Mouse (Mus musculus) adrenal gland, adult 8-10 months (tissue): ENCODE measurements around the gene Slc7a14. TPM values are rescaled to one million over a fixed set of nuclear protein-coding genes. Genes with fewer than 3 reads are reported as not detected.
"Not testable (repeated sequence)": the region's sequence is repeated elsewhere in the genome, so short reads cannot be mapped to it uniquely, and the experiment has no call there.

Source experiments
- DNase-seq: peaks from one replicate; pipeline ENCODE4 v3.0.0; 2022
- total RNA-seq, 4 experiments: library from RNA; stranded (reverse); gene quantifications; 2 replicates each; pipeline ENCODE4 v1.2.4; 2022

Slc7a14 gene
- 1 to 10 TPM; 4.4 to 9.3 (median 6.1) TPM for total RNA-seq

DNA sequence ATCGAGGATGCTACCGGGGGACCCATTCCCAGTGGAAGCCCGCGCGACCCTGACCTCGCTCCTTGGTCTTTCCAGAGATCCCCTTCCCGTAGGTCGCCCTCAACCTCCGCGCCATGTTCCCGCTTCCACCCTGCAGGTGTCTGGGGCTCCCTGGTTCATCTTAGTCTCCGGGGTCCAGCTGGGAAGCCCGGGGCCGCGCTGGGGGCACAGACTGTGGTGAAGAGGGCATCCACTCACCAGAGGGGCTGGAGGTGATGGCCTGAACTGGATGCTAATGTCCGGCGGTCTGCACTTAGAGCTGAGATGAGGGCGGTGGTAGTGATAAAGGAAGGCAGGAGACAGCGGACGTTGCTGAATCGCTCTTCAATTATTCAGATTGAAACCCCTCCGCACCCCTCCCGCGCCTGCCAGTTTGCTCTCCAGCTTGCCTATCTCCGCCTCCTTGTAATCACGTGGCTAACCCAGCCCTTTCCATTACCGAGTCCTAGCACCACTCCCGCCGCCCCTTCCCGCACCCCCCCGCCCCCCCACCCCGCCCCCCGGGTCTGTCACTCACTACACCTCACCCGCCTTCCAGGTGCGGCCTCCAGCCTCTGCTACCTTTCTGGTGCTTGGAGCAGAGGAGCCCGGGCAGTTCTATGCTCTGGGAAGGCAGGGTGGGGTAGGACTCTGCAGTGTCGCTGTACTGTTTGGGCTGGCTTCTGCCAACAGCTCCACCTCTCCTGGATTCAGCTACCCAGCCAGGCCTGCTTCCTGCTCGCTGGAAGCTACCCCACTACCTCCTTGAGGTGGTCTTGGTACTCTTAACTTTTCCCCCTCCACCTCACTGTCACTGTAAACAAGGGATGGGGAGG lies at the start of gene Slc7a14:
TSS of gene Slc7a14 (minus strand) at position 445 of the 854 bp plus-strand sequence.
- no peak for DNase-seq

DNA sequence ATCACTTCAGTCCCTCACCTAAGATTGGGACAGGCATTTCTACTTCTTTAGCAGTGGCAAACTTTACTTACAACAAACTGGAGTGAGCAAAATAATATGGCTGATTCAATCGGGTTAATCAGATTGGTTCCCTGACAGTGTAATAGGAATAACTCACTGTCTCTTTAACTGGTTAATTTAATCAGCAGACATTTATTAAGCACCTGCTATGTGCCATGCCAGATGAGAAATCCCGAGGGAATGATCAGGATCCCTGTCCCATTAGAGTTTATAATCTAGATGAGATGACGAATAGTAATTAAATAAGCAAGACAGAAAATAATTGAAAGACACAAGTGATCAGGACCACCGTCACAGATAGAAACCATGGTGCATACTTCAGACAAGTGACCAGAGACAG lies 36.4 kb upstream of the Slc7a14 start:
- no peak for DNase-seq

DNA sequence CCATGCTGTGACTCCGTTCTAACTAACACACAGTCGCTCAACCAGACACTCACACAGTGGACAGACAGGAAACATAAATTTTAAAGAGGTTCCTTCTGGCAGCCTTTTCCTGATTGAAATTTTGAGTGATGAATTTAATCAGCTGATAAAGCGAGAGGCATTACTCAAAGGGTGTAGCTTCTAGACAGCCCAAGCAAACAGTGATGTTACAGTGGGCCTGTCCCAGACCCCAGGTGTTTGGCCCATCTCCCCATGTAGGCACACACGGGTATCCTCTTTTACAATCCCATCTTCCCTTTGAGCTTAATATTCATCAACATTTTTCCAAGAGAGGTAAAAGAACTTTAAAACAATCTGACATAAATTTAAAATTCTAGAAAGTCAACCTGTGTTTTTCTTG lies 35.6 kb upstream of the Slc7a14 start:
- no peak for DNase-seq

DNA sequence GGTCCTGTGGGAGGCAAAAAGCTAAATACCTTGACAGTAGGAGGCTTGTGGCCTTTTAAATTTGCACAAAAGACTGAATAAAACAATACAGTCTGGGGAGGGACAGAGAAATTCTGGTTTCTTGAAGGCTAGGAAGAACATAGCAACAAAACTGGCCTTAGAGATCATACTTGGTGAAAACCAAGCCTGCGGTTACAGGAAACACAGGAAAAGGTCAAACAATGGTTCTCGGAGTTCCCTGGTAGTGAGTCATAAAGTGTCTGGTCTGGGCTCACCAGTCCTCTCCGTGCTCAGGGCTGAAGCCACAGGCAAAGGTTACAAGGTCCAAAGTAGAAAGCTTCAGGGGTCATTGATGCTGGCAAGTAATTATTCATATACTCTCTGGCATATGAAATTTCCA lies 29.1 kb upstream of the Slc7a14 start:
- DNase-seq = no peak

DNA sequence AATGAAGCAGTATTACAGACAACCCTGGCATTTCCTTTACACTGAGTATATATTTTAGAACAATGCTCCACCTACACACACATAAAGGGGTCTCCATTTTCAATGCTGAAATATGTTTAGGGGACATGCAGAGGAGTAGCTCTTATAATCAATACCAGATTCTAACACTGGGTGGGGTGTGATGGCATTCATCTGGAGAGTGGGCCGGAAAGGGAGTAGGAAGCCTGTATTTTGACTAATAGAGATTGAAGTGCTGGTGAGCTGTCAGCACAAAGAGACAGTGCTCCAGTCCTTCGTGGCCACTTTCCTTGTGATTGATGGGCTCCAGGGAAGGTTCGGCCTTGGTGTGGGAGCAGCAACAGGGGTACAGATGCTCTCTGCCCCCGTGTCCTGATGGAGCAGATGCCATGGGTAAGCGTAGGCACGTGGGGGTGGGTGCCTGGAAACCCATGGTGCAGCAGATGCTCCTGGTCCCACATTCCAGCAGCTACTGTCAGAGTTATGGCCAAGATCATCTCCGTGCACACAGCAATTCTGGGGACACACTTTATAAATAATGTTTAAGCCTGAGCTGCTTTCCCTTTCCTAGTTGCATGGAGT lies 18.2 kb upstream of the Slc7a14 start:
- no peak for DNase-seq

DNA sequence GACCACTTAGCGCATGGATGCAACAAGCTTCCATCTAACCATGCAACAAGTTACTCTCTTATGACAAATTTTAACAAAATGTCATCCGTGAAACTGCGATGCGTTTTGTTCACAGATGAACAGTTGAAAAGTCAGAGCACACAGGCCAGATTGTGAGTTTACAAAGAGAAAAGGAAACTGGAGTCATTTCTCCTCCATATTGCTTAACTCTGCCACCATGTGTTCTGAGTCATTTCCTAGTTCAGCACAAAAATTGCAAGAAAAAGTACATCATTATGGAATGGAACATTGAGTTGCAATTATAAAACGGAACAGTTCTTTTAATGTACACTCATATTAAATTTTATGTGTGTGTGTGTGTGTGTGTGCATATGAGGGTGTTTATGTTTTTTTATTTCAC lies 17.6 kb upstream of the Slc7a14 start:
- no peak for DNase-seq

DNA sequence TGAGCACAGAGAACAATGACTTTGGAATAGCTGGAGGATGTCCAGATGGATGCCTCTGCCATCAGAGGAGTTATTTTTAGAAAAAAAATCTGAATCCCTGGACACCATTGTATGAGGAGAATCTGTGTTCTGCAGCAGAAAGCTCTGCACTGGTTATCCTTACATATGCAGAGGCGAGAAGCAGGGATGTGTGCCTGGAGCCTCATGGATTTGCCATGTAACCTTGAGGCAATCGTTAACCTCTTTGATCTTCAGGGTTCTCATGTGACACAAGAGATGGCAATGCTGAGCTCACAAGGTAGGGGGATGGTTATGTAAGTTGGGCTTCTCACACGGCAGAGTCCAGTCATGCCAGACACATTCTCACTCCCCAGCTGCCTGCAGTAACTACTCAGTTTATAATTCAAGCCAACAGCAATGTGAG lies 14.1 kb upstream of the Slc7a14 start:
- no peak for DNase-seq

DNA sequence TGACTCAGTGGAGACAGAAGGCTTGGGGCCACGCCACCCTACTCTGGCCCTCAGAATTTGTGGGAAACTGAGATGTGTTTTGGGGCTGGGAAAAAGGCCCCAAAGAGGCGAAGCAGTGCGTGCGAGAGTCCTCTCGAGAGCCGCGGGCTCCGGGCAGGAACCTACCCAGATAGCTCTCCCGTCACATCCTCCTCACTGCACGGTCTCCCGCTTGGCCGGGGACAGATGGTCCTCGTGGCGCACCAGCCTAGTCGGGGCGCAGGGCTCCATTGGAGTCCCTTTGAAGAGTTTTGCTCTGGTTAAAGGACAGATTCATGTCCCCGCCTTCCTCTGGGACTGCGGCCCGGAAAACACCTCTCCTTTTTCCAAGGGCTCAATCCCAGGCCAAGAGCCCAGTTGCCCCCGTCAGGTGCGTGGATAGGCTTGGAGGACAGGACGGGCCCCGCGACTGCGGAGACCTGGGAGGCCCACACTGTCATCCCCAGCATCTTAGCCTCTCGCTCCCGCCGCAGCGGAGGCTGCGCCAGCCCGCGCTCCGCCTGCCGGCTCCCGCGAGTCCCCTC lies 726 bp downstream of the Slc7a14 start:
- no peak for DNase-seq

DNA sequence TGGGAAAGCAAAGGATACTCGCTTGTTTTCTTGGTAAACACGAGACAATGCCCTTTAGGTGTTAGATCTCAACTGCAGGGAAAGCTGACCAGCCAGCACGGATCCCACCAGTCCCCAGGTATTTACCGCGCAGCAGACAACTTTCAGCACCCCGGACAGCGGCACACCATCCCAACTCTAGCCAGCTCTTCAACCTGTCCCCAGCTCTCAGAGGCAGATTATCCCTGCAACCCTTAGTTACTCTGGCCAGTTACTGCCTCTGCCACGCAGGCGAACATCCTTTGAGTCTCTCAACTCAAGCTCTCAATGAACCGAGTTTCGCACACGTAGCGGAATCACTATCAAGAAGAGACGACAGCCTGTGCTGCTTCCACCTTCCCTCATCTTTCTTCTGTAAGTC lies 1.3 kb downstream of the Slc7a14 start:
- DNase-seq = no peak

DNA sequence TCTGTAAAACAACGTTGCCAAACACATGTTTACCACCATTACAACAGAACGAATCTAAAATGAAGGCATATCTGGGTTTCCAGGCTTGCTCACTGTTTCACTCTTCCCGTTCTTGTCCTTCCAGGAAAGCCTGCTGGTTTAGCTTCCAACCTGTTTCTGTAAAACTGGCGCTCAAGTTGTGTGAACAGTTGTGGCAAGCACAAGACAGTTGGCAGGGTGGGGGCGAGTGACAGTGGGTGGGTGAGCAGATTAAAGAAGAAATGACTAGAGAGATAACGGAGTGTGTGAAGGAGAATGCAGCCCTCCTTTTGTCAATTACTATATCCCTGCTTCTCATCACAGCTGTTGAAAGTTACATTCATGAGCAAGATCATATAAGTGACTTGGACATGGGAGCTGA lies 2.2 kb downstream of the Slc7a14 start:
- no peak for DNase-seq

DNA sequence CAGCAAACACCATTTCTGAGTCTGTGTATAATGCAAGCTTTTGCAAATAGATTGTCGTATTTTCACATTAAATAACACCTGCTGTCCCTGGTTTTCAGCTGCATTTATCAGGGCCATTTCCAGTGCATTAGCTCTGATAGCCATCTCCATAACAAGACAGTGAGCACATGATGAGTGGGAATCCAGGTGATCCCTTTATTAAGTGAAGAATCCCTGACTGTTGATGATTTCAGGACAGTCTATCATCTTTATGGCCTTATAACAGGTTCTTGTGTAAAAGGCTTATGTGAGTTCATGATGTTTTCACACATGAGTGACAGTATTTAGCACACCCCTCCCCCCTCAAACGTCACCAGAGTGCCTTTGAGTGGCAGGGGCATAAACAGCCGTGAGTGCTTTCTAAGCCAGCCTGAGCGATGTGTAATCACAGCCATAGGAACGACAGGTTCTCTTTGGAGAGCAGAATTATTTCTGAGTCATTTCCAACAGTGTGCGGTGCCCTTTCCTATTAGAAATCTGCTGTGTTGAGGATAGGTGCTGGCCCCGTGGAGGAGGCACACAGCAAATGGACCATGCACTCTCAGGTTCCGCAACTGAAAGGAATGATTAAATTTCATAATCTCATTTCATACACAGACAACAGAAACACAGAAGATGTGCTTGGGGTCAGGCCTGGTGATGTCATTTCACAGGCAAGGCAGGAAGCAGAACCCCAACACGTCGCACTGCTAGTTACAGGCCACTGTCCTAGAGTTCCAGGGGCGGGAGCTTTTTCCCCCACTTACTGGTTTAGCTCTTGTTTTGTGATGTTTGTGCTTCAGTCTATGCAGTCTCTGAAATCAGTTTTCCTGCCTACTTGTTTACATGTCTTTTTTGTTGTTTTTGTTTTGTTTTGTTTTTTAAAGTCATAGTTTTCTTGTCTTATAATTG lies 18.2 kb downstream of the Slc7a14 start:
- DNase-seq = no peak

DNA sequence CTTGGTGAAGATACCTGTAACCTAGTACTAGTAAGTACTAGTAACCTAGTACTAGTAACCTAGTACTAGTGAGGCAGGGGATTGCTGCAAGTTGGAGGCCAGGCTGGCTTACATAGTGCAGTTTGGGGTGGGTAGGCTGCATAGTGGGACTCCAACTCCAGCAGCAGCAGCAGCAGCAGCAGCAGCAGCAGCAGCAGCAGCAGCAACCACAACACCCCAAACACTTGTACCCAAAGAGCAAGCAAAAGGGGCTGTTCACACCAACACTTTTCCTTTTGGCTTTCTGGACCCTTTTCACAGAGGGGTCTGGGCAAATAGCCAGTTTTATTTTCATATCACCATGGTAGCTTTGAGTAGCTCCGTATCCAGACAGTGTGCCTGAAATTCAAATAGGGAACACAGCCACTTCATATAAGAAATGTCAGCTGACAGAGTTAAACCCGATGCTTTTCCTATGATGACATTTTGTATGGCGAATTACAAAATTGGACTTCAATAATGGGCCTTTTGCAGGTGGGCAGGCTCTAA lies 22.7 kb downstream of the Slc7a14 start:
- no peak for DNase-seq

DNA sequence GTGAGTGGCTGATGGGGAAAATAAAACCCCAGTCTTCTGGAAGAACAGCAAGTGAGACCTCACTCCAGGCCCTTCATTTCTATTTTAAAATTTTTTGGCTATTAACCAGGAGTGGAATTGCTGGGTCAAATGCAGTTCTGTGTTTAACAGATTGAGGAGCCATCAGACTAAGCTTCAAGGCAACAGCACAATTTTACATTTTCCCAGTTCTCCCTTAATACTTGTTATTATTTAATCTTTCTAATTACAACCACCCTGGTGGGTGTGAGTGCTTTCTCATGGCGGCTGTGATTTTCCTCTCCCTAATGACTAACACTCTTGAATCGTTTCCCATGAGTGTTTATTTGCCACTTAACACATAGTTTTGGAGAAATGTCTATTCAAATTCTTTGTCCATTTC lies 29.1 kb downstream of the Slc7a14 start:
- DNase-seq = no peak

DNA sequence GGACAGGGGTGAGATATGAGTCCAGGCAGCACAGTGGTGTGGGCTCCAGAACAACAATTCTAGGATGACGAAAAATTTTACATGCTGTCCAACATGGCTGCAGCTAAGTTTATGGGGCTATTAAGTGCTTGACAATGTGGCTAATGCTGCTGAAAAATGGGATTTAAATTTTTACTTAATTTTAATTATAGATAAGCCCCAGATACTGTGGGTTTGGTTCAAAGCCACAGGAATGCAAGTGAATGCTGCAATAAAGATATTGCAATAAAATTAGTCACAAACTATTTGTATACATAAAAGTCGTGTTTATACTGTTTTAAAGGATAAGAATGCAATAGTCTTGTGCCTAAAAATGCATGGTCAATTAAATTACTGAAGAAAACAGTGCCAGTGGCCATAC lies 35.3 kb downstream of the Slc7a14 start:
- DNase-seq = no peak

DNA sequence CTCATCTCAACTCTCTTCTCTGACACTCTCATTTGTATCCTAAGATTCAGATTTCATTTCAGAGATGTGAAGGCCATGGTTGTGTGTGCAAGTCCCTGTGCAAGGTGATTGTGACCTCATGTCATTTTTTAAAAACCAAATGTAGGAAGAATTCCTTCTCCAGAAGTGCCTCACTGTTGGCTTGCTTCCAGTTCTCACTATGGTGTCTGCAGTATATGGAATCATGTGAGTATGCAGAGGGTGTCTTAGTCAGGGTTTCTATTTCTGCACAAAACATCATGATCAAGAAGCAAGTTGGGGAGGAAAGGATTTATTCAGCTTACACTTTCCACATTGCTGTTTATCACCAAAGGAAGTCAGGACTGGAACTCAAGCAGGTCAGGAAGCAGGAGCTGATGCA lies 36.9 kb downstream of the Slc7a14 start:
- DNase-seq = not testable (repeated sequence)

DNA sequence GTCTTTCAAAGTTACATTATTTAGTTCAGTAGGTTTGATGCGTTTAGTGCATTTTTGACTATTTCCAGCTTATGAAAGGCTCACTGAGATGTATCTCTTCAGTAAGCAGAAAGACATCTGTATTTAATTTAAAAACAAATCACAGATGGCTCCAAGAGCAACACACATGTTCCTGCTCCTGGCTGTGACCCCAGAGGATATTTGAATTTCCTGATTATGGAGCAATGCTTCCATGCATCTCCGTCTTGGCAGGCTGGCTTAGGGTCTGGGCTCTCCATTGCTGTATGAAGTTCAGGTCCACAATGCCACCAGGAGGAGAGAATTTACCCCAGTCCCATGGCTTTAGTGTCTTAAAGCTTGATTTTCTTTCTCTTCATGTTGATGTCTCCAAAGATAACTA lies 37.5 kb downstream of the Slc7a14 start:
- DNase-seq = no peak

DNA sequence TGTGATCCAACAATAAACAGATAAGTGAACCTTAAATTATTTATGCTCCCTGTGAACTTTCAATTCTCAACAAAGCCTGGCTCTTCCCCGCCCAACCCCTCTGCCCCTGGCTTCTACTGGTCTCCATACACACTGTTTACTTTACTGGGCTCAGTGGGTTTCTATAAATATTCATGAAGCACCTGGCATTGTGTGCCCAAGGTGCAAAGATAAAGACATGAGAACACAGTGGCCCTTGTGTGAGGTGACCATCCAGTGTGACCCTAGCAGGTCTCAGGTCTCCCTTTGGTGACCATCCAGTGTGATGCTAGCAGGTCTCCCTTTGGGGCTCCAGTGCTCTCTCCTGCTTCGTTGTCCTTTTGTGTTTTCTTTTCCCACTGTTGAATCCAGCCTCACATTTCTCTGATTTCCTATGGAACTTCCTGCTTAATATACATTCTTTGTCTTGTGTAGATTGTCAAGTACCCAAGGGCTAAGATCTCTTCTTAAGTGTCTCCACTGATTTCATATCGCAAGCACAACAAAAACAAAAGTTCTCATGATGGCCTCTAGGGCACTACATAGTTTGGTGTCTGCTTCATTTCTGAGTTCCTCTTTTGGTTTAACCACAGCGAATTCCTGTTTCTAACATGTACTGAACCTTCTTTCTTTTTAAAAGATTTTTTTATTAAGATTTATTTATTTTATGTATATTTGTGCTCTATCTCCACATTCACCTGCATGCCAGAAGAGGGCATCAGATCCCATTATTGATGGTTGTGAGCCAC lies 40.4 kb downstream of the Slc7a14 start:
- DNase-seq = no peak

DNA sequence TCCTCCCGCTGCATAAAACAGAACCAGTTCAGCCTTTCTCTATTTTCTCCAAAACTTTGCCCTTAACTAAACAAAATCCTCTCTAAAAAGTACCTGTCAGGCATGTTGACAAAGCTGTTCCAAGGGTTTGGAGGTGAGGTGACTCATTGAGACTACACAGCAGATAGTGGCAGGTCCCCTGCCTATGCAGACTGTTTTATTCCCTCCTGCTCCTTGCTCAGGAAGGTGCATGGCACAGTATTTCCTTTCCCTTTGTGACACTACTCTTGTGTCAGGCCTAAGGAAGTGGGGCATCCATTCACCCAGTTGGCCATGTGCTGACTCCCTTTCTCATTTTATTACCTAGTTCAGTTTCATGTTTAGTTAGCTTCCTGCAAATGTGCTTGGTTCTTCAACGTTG lies 42.3 kb downstream of the Slc7a14 start:
- DNase-seq = no peak

DNA sequence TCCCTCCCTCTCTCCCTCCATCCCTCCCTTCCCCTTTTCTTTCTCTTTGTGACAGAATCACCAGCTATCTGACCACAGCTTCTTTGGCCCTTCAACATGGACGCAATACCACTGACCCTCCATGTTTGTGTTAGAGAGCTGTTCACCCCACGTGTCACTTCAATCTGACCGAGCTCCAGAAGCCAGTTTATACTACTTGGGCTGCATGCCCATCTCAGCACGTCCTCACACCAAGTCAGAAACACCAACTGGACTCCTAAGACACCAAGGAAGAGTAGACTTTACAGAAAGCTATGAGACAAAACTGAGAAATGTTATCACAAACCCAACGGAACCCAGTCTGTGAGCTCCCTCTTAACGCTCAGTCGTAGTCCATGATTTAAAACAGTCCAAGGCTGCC lies 43.2 kb downstream of the Slc7a14 start:
- DNase-seq = no peak

DNA sequence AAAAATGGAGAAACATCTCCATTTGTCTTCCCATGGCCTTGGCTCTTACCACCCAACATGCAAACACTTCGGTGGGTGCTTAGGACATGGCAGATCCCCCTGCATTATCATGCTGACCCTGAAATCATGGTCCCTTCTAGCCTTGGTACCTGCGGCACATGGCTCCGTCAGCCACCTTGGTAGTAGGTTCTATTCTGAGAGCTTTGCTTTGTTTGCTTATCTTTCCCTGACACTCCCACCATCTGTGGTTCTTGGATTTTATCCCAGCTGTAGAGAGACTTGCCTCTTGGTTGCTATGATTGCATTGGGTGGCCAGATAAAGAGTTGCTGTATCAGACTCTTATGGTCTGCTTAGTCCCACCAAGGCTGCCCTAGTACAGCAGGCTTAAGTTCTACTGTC lies 46.6 kb downstream of the Slc7a14 start:
- DNase-seq = no peak

DNA sequence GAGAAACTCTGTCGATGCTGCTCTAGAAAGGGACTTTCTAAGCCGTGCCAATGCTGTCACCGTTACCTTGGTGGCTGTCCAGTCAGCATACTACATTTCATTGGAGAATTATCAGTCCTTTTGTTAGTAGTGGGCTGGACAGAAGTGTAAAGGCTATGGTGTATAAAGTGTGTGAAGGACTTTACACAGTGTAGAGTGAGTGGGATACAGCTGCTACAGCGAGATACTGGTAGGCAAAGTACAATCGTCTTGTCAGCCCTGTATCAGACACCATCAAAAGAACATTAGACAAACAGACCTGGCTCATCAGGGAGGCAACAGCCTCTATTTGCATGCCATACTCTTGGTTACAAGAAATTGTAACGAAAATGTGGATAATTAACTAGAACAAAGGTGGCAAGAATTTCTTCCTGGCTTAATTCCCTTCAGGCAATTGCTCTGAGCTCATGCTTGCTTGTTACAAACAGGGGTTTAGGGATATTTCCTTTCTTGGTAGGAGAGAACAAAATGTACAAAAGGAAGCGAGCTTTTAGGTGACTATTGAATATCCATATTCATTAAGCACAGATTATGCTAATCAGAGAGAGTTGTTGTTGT lies 48.7 kb downstream of the Slc7a14 start:
- DNase-seq = peak; percentile 26
